Mouse (Mus musculus) neural tube, embryonic 15.5 days (tissue): ENCODE results near the gene Wasf1. TPM values are rescaled to one million over a fixed set of nuclear protein-coding genes. Genes with fewer than 3 reads are reported as not detected.

Source experiments
- ATAC-seq: fragments of 200-750 bp; cut with Nextera tagmentation; 2 replicates; pipeline ENCODE4 v1.8.0; 2017; ENCODE audit warnings: mild to moderate bottlenecking, moderate TSS enrichment, moderate library complexity; ENCODE audit not compliant: low FRiP score
- H3K27ac ChIP-seq: fragments of 300-500 bp; sonication (generic); replicated peaks from 2 replicates; pipeline ENCODE4 v1.5.1; 2015; ENCODE audit warnings: mild to moderate bottlenecking, inconsistent platforms
- H3K27me3 ChIP-seq: fragments of 300-500 bp; sonication (generic); replicated peaks from 2 replicates; pipeline ENCODE4 v1.6.1; 2015; ENCODE audit warnings: inconsistent platforms
- H3K36me3 ChIP-seq: fragments of 300-500 bp; sonication (generic); 2 replicates; pipeline ENCODE4 v1.6.1; 2015; ENCODE audit warnings: inconsistent platforms
- H3K4me1 ChIP-seq: fragments of 300-500 bp; sonication (generic); 2 replicates; pipeline ENCODE4 v1.6.1; 2015; ENCODE audit warnings: inconsistent platforms
- H3K4me2 ChIP-seq: fragments of 300-500 bp; sonication (generic); 2 replicates; pipeline ENCODE4 v1.6.1; 2015; ENCODE audit warnings: inconsistent platforms, mild to moderate bottlenecking, moderate library complexity
- H3K4me3 ChIP-seq: fragments of 300-500 bp; sonication (generic); replicated peaks from 2 replicates; pipeline ENCODE4 v1.5.1; 2015; ENCODE audit warnings: mild to moderate bottlenecking, inconsistent platforms
- H3K9ac ChIP-seq: fragments of 300-500 bp; sonication (generic); replicated peaks from 2 replicates; pipeline ENCODE4 v1.6.1; 2015; ENCODE audit warnings: mild to moderate bottlenecking, inconsistent platforms
- H3K9me3 ChIP-seq: fragments of 300-500 bp; sonication (generic); replicated peaks from 2 replicates; pipeline ENCODE4 v1.6.1; 2016; ENCODE audit warnings: inconsistent platforms
- WGBS: fragments of 180-500 bp; shearing (Covaris S2); methylation state at CpG from one replicate; pipeline ENCODE4 v1.1.7; 2015; ENCODE audit warnings: mixed read lengths; 5-methylcytosine and 5-hydroxymethylcytosine counted together
- polyA plus RNA-seq: library from polyadenylated mRNA; unstranded; fragments of >200 nt; fragmentation: Nextera tagmentation; extraction: Ambion mirVana; gene quantifications from 2 replicates; pipeline ENCODE4 v1.2.1, GENCODE M21; 2015

Wasf1 gene
- polyA plus RNA-seq, 1 experiment from 2014 or later, result 105 TPM

DNA sequence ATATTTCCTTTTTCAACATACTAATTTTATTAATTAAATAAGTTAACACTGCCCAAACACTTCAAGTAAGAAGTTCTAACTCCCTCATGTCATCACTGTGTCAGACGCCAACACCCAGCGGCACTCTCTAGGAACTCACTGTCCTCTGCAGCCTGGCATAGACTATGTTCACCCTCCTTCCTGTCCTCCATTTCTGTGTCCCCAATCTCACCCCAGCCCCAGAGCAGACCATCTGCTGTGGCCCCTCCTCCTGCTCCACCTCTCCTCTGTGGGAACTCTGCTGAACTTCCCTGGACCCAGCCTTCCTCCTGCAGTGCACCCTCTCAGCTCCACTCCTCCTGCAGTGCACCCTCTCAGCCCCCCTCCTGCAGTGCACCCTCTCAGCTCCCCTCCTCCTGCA, 15.2 kb upstream of the Wasf1 start:
- Histone ChIP-seq H3K27me3 (no peaks in the 10 kb centered on the region), H3K9ac (no peak overlapping the region), H3K4me1 (no peaks in the 10 kb centered on the region), H3K27ac (no peak overlapping the region), H3K4me2 (no peak overlapping the region), H3K9me3 (no peaks in the 10 kb centered on the region), H3K36me3 (peaks cover 8% of the 10 kb centered on the region), H3K4me3 (no peak overlapping the region)
- WGBS, result 92% methylated on average over 2 of the region's 2 CpGs
- no peak for ATAC-seq

DNA sequence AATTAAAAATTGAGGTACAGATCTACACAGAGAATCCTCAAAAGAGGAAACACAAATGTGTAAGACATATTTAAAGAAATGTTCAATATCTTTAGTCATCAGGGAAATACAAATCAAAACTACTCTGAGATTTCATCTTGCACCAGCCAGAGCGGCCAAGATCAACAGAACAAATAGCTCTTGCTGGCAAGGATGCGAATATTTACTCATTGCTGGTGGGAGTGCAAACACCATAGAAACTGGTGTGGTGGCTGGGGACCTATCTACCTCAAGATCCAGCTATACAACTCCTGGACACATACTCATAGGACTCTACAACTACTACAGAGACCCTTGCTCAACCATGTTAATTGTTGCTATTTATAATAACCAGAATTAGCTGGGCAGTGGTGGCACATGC, 12.0 kb upstream of the Wasf1 start:
- Histone ChIP-seq H3K4me3 (no peak overlapping the region), H3K27me3 (no peaks in the 10 kb centered on the region), H3K4me1 (no peaks in the 10 kb centered on the region), H3K9me3 (no peaks in the 10 kb centered on the region), H3K36me3 (no peaks in the 10 kb centered on the region; the same call in 1 of the 2 replicates), H3K4me2 (no peak overlapping the region), H3K9ac (no peak overlapping the region), H3K27ac (no peak overlapping the region)
- ATAC-seq, result no peak
- WGBS, result 85% methylated on average over 2 of the region's 2 CpGs

DNA sequence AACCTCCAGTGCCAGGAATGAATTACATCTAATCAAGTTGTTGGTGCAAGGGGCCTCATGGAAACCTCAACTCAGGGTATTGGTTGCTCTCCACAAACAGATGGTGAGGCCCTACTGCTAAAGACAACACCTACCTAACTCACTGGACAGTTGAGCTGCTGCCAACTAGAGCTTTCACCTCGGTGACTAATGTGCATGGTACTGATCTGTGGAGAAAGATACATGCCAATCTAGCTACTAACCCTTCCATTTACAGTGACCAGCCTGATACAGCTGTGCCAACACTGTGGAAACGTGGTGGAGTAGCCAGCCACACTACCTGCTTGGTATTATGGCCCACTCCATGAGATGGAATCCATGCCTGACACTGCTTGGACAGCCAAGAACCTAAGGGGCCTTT, 11.2 kb upstream of the Wasf1 start:
- Histone ChIP-seq H3K4me2 (no peak overlapping the region), H3K9me3 (no peaks in the 10 kb centered on the region), H3K27ac (no peak overlapping the region), H3K9ac (no peak overlapping the region), H3K27me3 (no peaks in the 10 kb centered on the region), H3K36me3 (no peaks in the 10 kb centered on the region; the same call in 1 of the 2 replicates), H3K4me3 (no peak overlapping the region), H3K4me1 (no peaks in the 10 kb centered on the region)
- ATAC-seq, result no peak
- 95% methylated on average over 2 of the region's 2 CpGs for WGBS

DNA sequence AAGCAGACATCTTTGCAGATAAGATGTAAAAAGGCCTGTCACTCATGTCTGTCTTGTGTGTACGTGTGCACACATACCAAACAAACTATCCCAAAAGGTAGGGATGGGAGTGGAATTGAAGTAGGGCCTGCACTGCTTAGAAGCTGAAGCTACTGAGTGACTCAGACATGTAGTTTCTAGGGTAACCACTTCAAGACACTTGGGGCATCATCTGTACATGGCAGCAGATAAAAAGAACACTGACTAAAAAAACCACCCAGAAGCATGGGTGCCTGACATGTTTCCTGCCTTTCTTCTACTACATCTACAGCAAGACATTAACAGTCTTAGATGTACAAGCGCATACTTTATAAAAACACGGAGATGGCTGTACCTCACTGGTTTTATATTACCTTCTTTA, 5.0 kb upstream of the Wasf1 start:
- no peak for ATAC-seq
- no peak overlapping the region for H3K4me3 ChIP-seq

DNA sequence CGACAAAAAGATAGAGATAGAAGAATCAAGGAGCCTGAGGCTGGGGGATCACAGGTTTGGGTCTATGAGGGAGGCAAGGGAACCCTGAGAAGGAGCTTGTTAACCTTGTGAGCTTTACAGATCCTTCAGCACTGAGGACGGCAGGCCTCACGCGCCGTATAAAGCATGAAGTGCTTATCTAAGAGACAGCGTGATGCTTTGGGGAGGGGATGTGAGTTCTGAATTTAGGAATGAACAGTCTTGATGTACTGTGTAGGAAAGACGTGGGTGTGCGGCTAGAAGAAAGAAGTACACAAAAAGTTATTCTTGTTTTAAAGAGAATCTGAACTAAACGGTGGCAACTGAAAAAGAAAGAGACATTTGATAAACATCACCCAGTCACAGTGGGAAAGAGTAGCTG, 3.3 kb upstream of the Wasf1 start:
- Histone ChIP-seq H3K36me3 (no peaks in the 10 kb centered on the region; the same call in 1 of the 2 replicates), H3K4me2 (no peak overlapping the region), H3K4me3 (no peak overlapping the region), H3K4me1 (peaks cover 29% of the 10 kb centered on the region), H3K27ac (no peak overlapping the region), H3K9me3 (no peaks in the 10 kb centered on the region), H3K9ac (no peak overlapping the region), H3K27me3 (no peaks in the 10 kb centered on the region)
- no peak for ATAC-seq
- 93% methylated on average over 9 of the region's 9 CpGs for WGBS

More for the DNA sequence above, 5.0 kb upstream of the Wasf1 start:
- 91% methylated on average over 3 of the region's 3 CpGs for WGBS
- H3K4me2 ChIP-seq, result no peak overlapping the region
- H3K27me3 ChIP-seq, result no peaks in the 10 kb centered on the region
- no peaks in the 10 kb centered on the region for H3K9me3 ChIP-seq
- H3K4me1 ChIP-seq, result peaks cover 29% of the 10 kb centered on the region
- no peak overlapping the region for H3K27ac ChIP-seq
- no peaks in the 10 kb centered on the region; the same call in 1 of the 2 replicates for H3K36me3 ChIP-seq
- H3K9ac ChIP-seq, result no peak overlapping the region

DNA sequence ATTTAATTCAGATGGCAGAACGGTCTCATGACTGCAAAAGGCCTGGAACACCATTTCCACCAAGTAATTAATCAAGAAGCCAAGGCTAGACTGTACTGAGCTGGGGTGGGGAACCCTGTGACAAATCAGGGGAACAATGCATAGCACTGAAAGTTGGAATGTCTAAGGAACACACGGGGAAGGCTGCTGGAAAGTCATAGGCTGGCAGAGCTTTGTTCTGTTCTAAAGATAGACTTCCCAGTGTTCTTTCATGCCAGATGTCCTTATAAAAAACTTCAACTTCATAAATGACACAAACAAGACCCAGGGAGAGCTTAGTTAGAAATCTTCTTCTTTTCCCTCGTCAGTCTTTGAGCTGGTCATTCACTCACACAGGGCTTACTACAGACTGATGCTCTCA, 2.0 kb upstream of the Wasf1 start:
- Histone ChIP-seq H3K4me2 (peak overlapping the region; percentile 67; the same call in 1 of the 2 replicates), H3K27ac (no peak overlapping the region), H3K9ac (no peak overlapping the region), H3K9me3 (no peaks in the 10 kb centered on the region), H3K27me3 (no peaks in the 10 kb centered on the region), H3K4me3 (no peak overlapping the region), H3K4me1 (peaks cover 29% of the 10 kb centered on the region), H3K36me3 (no peaks in the 10 kb centered on the region)
- no peak for ATAC-seq
- 55% methylated on average over 3 of the region's 3 CpGs for WGBS

DNA sequence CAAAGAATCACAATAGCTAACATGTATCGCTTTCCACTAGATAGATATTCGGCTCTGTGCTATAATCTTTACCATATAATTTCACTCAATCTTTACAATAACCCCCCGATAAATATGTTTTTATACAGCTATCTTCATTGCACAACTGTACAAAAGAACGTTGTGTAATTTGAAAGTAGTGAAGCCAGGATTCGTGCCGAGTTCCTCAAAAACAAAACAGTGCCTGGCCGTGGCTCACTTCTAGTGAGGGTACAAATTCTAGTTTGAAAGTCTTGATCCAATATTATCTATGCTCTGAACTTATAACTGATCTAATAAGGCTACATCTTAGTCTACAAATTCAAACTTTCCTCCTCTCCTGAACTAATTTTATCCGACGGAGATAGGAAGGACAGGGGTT, 942 bp upstream of the Wasf1 start:
- whole genome bisulfite sequencing, result 14% methylated on average over 9 of the region's 9 CpGs
- H3K9ac ChIP-seq, result peak overlapping the region; percentile 86
- H3K4me1 ChIP-seq, result peaks cover 30% of the 10 kb centered on the region
- H3K9me3 ChIP-seq, result no peaks in the 10 kb centered on the region
- no peak for ATAC-seq
- peak overlapping the region; percentile 100 for H3K27ac ChIP-seq
- H3K36me3 ChIP-seq, result no peaks in the 10 kb centered on the region
- H3K4me3 ChIP-seq, result peak overlapping the region; percentile 92
- no peaks in the 10 kb centered on the region for H3K27me3 ChIP-seq
- peak overlapping the region; percentile 67 for H3K4me2 ChIP-seq

DNA sequence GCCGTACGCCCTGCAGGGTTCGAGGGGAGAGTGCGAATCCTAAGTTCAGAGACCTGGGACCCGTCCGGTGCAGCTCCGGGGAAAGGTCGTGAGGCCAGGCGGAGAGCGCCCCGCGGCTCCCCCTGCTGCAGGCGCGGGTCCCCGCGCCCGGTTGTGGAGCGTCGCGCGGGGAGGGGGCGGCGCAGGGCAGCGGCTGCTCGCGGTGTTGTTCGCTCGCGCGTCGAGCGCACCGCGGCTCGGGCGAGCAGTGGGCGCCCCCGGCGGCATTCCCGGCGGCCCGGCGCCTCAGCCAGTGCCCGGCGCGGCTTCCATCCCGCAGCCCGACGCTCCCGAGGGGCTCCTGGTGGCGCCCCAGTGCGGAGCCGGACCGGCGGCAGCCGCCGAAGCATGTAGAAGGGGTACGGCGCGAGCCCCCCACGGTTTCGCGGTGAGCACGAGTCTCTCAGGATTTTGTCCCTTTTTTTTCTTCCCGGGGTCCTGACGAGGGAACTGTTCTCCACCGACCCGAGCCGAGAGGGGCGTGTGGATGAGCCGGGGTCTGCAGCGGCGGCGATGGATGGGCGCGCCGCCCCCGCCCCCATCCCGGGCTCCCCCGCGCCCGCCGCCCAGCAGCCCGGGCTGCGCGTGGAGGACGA, 486 bp downstream of the Wasf1 start:
- Histone ChIP-seq H3K36me3 (no peaks in the 10 kb centered on the region), H3K4me1 (peaks cover 32% of the 10 kb centered on the region), H3K9ac (peak overlapping the region; percentile 97), H3K9me3 (no peaks in the 10 kb centered on the region), H3K27ac (peak overlapping the region; percentile 100), H3K27me3 (no peaks in the 10 kb centered on the region), H3K4me3 (peak overlapping the region; percentile 92), H3K4me2 (peak overlapping the region; percentile 59)
- WGBS, result under 1% methylated on average over 64 of the region's 87 CpGs
- peak; percentile 92 for ATAC-seq

DNA sequence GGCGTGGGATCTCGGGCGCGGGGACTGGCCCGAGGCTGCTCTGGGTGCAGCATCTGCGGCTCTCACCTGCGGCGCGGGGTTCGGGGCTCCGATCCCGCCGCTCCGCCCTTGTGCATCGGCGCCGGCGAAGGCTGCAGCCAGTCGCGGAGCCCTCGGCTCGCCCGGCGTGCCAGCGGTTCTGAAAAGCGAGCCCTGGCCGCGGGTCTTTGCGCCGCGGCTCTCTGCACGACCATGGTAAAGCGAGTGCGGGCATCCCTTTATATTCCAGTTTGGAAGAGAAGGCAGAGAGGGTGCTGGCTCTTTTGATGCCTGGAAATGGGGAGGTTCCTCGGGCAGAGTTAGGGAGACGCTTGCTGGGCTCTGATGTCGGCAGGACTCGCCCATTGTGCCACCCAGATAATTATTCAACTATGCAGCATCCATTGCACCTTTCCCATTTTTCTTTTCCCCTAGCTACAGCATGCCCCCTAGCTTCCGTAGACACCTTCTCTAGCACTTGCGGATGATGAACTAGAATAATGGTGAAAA, 1.1 kb downstream of the Wasf1 start:
- H3K36me3 ChIP-seq, result no peaks in the 10 kb centered on the region
- H3K27ac ChIP-seq, result peak overlapping the region; percentile 100
- H3K27me3 ChIP-seq, result no peaks in the 10 kb centered on the region
- H3K4me1 ChIP-seq, result peaks cover 32% of the 10 kb centered on the region
- ATAC-seq, result peak; percentile 12
- H3K9me3 ChIP-seq, result no peaks in the 10 kb centered on the region
- H3K4me2 ChIP-seq, result peak overlapping the region; percentile 59
- H3K4me3 ChIP-seq, result peak overlapping the region; percentile 92
- H3K9ac ChIP-seq, result peak overlapping the region; percentile 97
- WGBS, result under 1% methylated on average over 40 of the region's 40 CpGs

DNA sequence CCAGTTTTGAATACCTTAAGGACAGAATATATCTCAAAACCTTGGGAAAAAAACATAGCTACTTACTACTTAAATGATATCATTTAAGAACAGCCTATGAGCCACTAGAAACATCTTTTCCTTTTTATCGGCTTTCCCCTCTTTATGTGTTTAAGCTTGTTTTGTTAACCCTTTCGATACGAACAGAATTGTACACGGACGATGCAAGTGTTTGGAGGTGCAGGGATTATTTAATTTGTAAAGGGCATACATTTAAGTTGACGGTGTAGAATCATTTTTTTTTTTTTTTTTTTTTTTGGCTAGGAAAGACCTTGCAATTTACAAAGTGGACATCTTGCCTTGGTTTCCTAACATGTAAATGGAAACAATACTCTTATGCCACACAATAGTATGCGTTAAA, 2.2 kb downstream of the Wasf1 start:
- no peaks in the 10 kb centered on the region for H3K27me3 ChIP-seq
- peak overlapping the region; percentile 48 for H3K4me2 ChIP-seq
- no peaks in the 10 kb centered on the region for H3K36me3 ChIP-seq
- H3K9ac ChIP-seq, result no peak overlapping the region; the same call in 1 of the 2 replicates
- peaks cover 24% of the 10 kb centered on the region for H3K4me1 ChIP-seq
- H3K27ac ChIP-seq, result no peak overlapping the region
- no peaks in the 10 kb centered on the region for H3K9me3 ChIP-seq
- peak overlapping the region; percentile 29 for H3K4me3 ChIP-seq
- ATAC-seq, result no peak
- 51% methylated on average over 7 of the region's 7 CpGs for WGBS

DNA sequence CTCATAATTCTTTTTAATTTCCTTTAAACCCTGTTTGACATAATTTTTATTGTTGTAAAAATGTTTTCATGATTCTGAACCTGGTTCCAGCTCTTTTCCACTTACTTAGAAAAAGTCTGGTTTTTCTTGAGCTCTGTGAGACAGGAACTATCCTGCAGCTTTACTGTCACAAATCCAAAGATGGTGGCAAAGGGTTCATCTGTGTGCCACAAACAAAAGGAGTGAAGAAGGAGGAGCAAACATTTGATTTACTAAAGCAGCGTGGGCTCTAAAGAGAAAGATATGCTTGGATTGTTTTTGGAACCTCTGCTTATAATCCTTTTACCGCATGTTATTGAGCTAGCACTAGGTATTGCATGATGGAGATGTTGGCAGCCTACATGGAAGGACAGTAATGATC, 4.0 kb downstream of the Wasf1 start:
- Histone ChIP-seq H3K4me3 (no peak overlapping the region), H3K36me3 (no peaks in the 10 kb centered on the region), H3K4me1 (peaks cover 6% of the 10 kb centered on the region), H3K9me3 (no peaks in the 10 kb centered on the region), H3K27ac (no peak overlapping the region), H3K27me3 (no peaks in the 10 kb centered on the region), H3K4me2 (no peak overlapping the region), H3K9ac (no peak overlapping the region)
- ATAC-seq, result no peak
- 74% methylated on average over 2 of the region's 2 CpGs for WGBS

DNA sequence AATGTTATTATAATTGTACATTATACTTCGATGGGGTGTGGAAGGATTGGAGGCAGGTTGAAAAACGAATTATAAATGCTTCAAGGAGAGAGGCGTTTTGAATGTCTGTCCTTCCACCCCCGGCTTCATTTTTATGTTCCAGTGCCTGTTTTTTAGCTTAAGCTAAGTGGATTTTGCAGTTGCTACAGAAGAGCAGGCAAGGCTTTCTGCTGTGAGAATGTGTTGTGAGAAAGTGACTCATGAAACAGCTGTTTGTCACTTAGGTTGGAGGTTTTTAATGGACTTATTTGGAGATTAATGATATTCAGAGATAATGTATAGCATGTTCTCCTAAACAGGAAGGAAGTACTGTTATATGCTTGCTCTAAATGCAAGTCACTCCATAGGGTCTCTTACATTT, 5.9 kb downstream of the Wasf1 start:
- Histone ChIP-seq H3K4me1 (peaks cover 6% of the 10 kb centered on the region), H3K36me3 (no peaks in the 10 kb centered on the region), H3K27ac (no peak overlapping the region), H3K4me3 (no peak overlapping the region), H3K27me3 (no peaks in the 10 kb centered on the region), H3K9ac (no peak overlapping the region), H3K9me3 (no peaks in the 10 kb centered on the region), H3K4me2 (no peak overlapping the region)
- ATAC-seq, result no peak
- WGBS, result 86% methylated on average over 4 of the region's 4 CpGs
